Mouse (Mus musculus) liver, adult 2 months (tissue): ENCODE results near the gene Pip4k2a.

Experiments
- CTCF ChIP-seq: fragments of 200-500 bp; IDR thresholded peaks from 2 replicates; pipeline ENCODE4 v1.5.1; 2011; ENCODE audit warnings: low read depth, low read length, control low read depth
- POLR2A ChIP-seq: fragments of 200-500 bp; IDR thresholded peaks from 2 replicates; pipeline ENCODE4 v1.6.1; 2011; ENCODE audit warnings: low read length, control low read depth; ENCODE audit not compliant: insufficient read depth; ENCODE audit errors: extremely low read depth

DNA sequence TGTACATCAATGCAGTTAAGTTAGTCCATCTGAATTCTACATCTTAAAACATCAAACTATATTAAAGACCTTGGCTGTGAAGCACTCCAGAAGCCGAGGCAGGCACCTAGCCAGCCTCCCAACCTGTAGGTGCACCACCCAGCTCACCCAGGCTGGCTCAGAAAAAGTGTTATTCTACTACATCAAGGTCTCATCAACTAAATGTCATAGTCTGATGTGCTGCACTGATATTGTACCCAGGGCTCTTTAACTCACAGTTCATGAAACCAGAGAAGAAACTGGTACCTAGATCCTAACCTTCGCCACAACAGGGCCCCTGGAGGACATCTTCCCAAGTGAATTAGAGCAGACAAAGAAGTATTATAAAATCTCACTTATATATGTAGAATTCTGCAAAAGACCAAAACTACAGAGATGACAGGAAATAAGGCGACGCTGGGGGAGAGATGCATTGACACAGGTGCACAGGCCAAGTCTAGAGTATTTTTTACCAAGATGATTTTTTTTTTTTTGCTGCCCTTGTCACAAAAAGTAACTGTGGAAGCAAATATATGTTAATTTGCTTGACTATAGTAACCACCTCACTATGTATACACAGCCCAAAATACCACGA lies 30.4 kb downstream of the Pip4k2a start:
- TF ChIP-seq CTCF (no peak), POLR2A (no peak)
